Mouse (Mus musculus) C2C12 (cell line): ENCODE measurements around the gene Dnah3. TPM values are rescaled to one million over a fixed set of nuclear protein-coding genes. Genes with fewer than 3 reads are reported as not detected.

Source experiments
- H3K27me3 ChIP-seq: one replicate; pipeline ENCODE4 v1.6.1; 2011; ENCODE audit not compliant: control insufficient read depth, insufficient read depth, insufficient read length
- H3K36me3 ChIP-seq: one replicate; pipeline ENCODE4 v1.6.1; 2011; ENCODE audit not compliant: control insufficient read depth, insufficient read depth
- H3K4me3 ChIP-seq: one replicate; pipeline ENCODE4 v1.5.1; 2011; ENCODE audit warnings: mild to moderate bottlenecking, control low read depth; ENCODE audit not compliant: poor library complexity, insufficient read depth, severe bottlenecking
- H3K79me2 ChIP-seq: one replicate; pipeline ENCODE4 v1.6.1; 2011; ENCODE audit not compliant: control insufficient read depth, insufficient read depth
- H3K79me3 ChIP-seq: one replicate; pipeline ENCODE4 v1.6.1; 2011; ENCODE audit warnings: low read depth, control low read depth
- H3ac ChIP-seq: one replicate; pipeline ENCODE3; 2011; ENCODE audit warnings: low read depth; ENCODE audit not compliant: control insufficient read depth, insufficient read length
- CEBPB ChIP-seq: IDR thresholded peaks from one replicate; pipeline ENCODE4 v1.6.1; 2011; ENCODE audit warnings: low read depth, mild to moderate bottlenecking, control low read depth, moderate library complexity
- CTCF ChIP-seq: IDR thresholded peaks from one replicate; pipeline ENCODE4 v1.5.1; 2011; ENCODE audit not compliant: control insufficient read depth, insufficient read depth, insufficient read length
- FOSL1 ChIP-seq: IDR thresholded peaks from one replicate; pipeline ENCODE4 v1.8.0; 2011; ENCODE audit warnings: mild to moderate bottlenecking, low read length; ENCODE audit not compliant: poor library complexity, insufficient read depth, severe bottlenecking
- MAX ChIP-seq: IDR thresholded peaks from one replicate; pipeline ENCODE4 v1.6.1; 2011; ENCODE audit warnings: mild to moderate bottlenecking, control low read depth
- MYOD1 ChIP-seq: IDR thresholded peaks from one replicate; pipeline ENCODE4 v1.6.1; 2011; ENCODE audit warnings: low read depth; ENCODE audit not compliant: control insufficient read depth, insufficient read length
- MYOG ChIP-seq: IDR thresholded peaks from one replicate; pipeline ENCODE4 v1.6.1; 2011; ENCODE audit not compliant: control insufficient read depth, insufficient read length; ENCODE audit errors: extremely low read depth
- USF1 ChIP-seq: IDR thresholded peaks from one replicate; pipeline ENCODE4 v1.6.1; 2011; ENCODE audit warnings: low read depth, mild to moderate bottlenecking, control low read depth, moderate library complexity
- polyA plus RNA-seq: library from polyadenylated mRNA; unstranded; fragments of >200 nt; fragmentation: generic; extraction: Trizol; gene quantifications from one replicate; pipeline ENCODE4 v1.2.1, GENCODE M21; 2012; ENCODE audit warnings: missing spikeins

Gene Dnah3
- polyA plus RNA-seq, 1 experiment = not detected

DNA sequence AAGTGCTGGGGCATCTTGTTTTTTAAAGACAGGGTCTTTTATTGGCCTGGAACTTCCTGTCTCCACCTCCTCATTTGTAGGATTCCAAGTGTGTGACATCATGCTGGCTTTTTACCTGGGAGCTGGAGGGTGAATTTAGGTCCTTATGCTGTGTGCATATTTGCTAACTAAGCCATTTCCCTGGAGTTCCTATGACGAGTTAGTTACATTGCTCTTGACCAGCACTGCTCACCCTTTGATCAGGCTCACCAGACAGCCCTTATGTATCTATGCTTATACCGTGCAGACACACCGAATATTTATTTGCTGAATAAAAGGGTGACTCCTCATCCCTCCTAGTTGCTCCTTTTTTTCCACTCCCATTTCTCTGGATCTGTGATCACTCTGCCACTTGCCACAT, 14.9 kb downstream of the Dnah3 start:
- no peaks in the 10 kb centered on the region for H3K36me3 ChIP-seq
- H3K27me3 ChIP-seq = no peaks in the 10 kb centered on the region
- TF ChIP-seq MYOG = no peak
- TF ChIP-seq CEBPB = no peak
- TF ChIP-seq MYOD1 = no peak
- no peak for TF ChIP-seq FOSL1
- no peak for TF ChIP-seq CTCF
- TF ChIP-seq MAX = no peak
- no peak for TF ChIP-seq USF1
- no peaks in the 10 kb centered on the region for H3K79me3 ChIP-seq
- H3K4me3 ChIP-seq = no peak overlapping the region
- H3K79me2 ChIP-seq = no peaks in the 10 kb centered on the region
- no peak overlapping the region for H3ac ChIP-seq

DNA sequence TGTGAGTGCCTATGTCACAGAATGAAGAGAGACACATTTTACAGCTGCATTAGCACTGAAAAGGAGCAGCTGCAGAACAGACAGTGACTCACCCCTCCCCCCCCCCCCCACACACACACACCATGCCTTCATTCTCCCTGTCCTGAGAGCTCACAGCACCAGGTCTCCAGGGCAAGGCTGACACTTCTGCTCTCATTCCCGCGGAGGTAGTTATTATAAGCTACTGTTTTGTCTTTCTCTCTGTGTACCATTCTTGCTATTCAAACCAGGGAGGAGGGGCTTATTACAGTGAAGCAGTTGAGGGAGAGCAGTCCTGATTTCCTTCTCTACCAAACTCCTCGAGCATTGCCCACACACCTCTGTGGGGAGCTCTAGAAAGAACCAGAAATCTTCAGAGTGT, 25.9 kb downstream of the Dnah3 start:
- Histone ChIP-seq H3K79me2 (no peaks in the 10 kb centered on the region), H3K79me3 (no peaks in the 10 kb centered on the region), H3ac (no peak overlapping the region), H3K27me3 (no peaks in the 10 kb centered on the region), H3K4me3 (no peak overlapping the region), H3K36me3 (no peaks in the 10 kb centered on the region)
- TF ChIP-seq USF1 (no peak), MYOD1 (peak; percentile 36)

DNA sequence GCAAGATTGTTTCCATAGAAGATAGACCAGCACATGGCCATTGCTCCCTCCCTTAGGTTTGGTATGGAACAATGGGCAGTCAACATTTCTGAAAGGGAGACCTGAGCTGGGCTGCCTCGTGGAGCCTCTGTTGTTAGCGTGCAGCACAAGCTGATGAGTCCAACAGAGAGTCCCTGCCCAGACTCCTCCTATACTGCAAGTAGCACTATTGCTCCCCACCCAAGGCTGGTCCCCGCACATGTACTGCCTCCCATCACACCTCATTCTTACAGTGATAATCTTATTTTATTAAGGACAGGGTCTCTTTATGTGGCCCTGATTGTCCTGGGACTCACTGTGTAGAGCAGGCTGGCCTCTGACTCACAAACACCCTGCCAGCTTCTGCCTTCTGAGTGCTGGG, 27.0 kb downstream of the Dnah3 start:
- H3K4me3 ChIP-seq = no peak overlapping the region
- H3ac ChIP-seq = no peak overlapping the region
- H3K79me2 ChIP-seq = no peaks in the 10 kb centered on the region
- no peaks in the 10 kb centered on the region for H3K27me3 ChIP-seq
- H3K36me3 ChIP-seq = no peaks in the 10 kb centered on the region
- no peaks in the 10 kb centered on the region for H3K79me3 ChIP-seq
- TF ChIP-seq MYOG = no peak
- no peak for TF ChIP-seq USF1
- TF ChIP-seq CEBPB = no peak
- TF ChIP-seq CTCF = no peak
- no peak for TF ChIP-seq MAX
- no peak for TF ChIP-seq MYOD1
- TF ChIP-seq FOSL1 = no peak

DNA sequence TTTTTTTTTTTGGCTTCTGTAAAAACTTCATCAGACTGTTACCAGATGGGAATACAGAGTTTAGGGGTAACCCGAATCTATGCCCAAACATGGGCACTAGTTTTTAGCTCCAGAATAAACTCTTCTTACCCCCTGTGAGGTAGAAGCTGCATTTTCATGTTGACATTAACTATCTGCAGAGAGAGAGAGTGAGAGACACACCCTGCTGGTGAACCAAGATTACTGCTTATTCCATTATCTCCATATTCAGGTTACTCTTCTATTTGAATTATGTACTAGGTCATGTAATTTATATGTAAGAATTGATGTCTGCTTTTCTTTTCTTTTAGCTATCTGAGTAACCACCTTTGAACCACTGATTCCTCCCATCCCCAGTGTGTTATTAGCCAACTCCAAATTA, 31.0 kb downstream of the Dnah3 start:
- Histone ChIP-seq H3K79me3 (no peaks in the 10 kb centered on the region), H3K36me3 (no peaks in the 10 kb centered on the region), H3K27me3 (no peaks in the 10 kb centered on the region), H3K79me2 (no peaks in the 10 kb centered on the region), H3K4me3 (no peak overlapping the region), H3ac (no peak overlapping the region)
- no peak for TF ChIP-seq CEBPB
- TF ChIP-seq USF1 = no peak
- no peak for TF ChIP-seq FOSL1
- TF ChIP-seq CTCF = no peak
- TF ChIP-seq MAX = no peak
- no peak for TF ChIP-seq MYOD1
- TF ChIP-seq MYOG = no peak

DNA sequence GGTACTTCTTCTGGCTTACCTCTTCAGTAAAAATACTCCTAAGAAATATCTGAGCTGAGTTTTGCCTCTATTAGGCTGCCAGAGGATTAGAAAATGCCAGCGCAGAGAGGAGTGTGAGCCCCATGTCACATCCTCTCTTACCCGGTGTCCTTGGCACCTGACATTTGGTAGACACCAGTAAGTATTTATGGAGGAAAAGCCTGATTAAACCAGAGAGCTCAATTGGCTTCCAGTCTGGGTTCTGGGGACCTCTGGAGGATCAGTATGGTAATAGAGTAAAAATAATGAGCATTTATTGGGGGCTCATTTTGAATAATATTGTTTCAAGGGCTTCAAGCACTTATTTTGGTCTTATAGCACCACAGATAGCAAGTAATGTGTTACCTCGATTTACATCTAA, 39.6 kb downstream of the Dnah3 start:
- no peaks in the 10 kb centered on the region for H3K79me2 ChIP-seq
- H3ac ChIP-seq = no peak overlapping the region
- TF ChIP-seq MAX (no peak), USF1 (no peak), FOSL1 (no peak), CEBPB (no peak), MYOG (no peak), CTCF (no peak), MYOD1 (no peak)
- no peak overlapping the region for H3K4me3 ChIP-seq
- no peaks in the 10 kb centered on the region for H3K79me3 ChIP-seq
- H3K36me3 ChIP-seq = no peaks in the 10 kb centered on the region
- H3K27me3 ChIP-seq = no peaks in the 10 kb centered on the region

DNA sequence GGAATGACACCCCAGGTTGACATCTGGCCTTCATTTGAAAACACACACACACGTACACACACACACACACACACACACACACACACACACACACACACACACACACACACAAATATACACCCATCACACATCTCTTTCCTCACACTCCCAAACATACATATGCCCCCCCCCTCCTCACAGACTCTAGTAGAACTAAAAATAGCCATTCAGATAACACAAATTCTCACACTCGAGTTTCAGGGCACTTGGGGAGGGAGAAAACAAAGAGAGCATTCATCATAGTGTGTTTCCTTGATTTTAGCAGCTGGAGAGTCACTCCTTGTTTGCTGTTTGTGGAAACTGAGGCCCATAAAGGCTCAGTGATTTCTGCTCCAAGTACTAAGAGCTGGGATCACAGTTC, 41.1 kb downstream of the Dnah3 start:
- no peaks in the 10 kb centered on the region for H3K79me3 ChIP-seq
- H3K4me3 ChIP-seq = no peak overlapping the region
- H3K27me3 ChIP-seq = no peaks in the 10 kb centered on the region
- no peaks in the 10 kb centered on the region for H3K36me3 ChIP-seq
- H3ac ChIP-seq = no peak overlapping the region
- TF ChIP-seq CEBPB (no peak), USF1 (no peak), MYOG (no peak), MYOD1 (no peak), MAX (no peak), CTCF (no peak), FOSL1 (no peak)
- no peaks in the 10 kb centered on the region for H3K79me2 ChIP-seq
